Mouse (Mus musculus) hindbrain, postnatal 0 days (tissue): ENCODE data around the gene Det1. TPM values are rescaled to one million over a fixed set of nuclear protein-coding genes. Genes with fewer than 3 reads are reported as not detected.
A peak's percentile ranks its signal among the peaks of the same experiment; 100 is the strongest.

Source experiments
- ATAC-seq: fragments of 200-750 bp; cut with Nextera tagmentation; 2 replicates; pipeline ENCODE4 v1.8.0; 2017; ENCODE audit warnings: mild to moderate bottlenecking, moderate TSS enrichment, moderate library complexity
- DNase-seq: peaks from one replicate; pipeline ENCODE4 v3.0.0-alpha.2; 2015; ENCODE audit warnings: low spot score
- H3K27ac ChIP-seq: fragments of 300-500 bp; sonication (generic); 2 replicates; pipeline ENCODE4 v1.5.1; 2014; ENCODE audit warnings: mild to moderate bottlenecking
- H3K27me3 ChIP-seq: fragments of 300-500 bp; sonication (generic); 2 replicates; pipeline ENCODE4 v1.6.1; 2014; ENCODE audit warnings: low read length, mixed read lengths; ENCODE audit not compliant: insufficient read depth
- H3K36me3 ChIP-seq: fragments of 300-500 bp; sonication (generic); 2 replicates; pipeline ENCODE4 v1.6.1; 2014; ENCODE audit warnings: low read length, mixed read lengths; ENCODE audit not compliant: insufficient read depth
- H3K4me1 ChIP-seq: fragments of 300-500 bp; sonication (generic); 2 replicates; pipeline ENCODE4 v1.6.1; 2014; ENCODE audit warnings: antibody characterized with exemption, low read length, mixed read lengths; ENCODE audit not compliant: insufficient read depth
- H3K4me2 ChIP-seq: fragments of 300-500 bp; sonication (generic); 2 replicates; pipeline ENCODE4 v1.6.1; 2014; ENCODE audit warnings: low read depth, mild to moderate bottlenecking, low read length, moderate library complexity, mixed read lengths
- H3K4me3 ChIP-seq: fragments of 300-500 bp; sonication (generic); 2 replicates; pipeline ENCODE4 v1.5.1; 2014; ENCODE audit warnings: low read length
- H3K9ac ChIP-seq: fragments of 300-500 bp; sonication (generic); replicated peaks from 2 replicates; pipeline ENCODE4 v1.6.1; 2014; ENCODE audit warnings: mild to moderate bottlenecking, low read length, moderate library complexity, mixed read lengths
- H3K9me3 ChIP-seq: fragments of 300-500 bp; sonication (generic); 2 replicates; pipeline ENCODE4 v1.6.1; 2016; ENCODE audit warnings: low read length, mixed read lengths
- CTCF ChIP-seq: IDR thresholded peaks from 2 replicates; pipeline ENCODE4 v1.5.1; 2016; ENCODE audit warnings: antibody characterized with exemption, control low read depth, low read depth
- WGBS: fragments of 180-500 bp; shearing (Covaris S2); extraction: QIAGEN DNeasy Blood & Tissue Kit; methylation state at CpG from one replicate; pipeline ENCODE4 v1.1.7; 2014; 5-methylcytosine and 5-hydroxymethylcytosine counted together
- polyA plus RNA-seq: library from polyadenylated mRNA; unstranded; fragments of >200 nt; fragmentation: Nextera tagmentation; extraction: Ambion mirVana; gene quantifications from 2 replicates; pipeline ENCODE4 v1.2.1, GENCODE M21; 2015
- total RNA-seq: library from RNA; depleted of rRNA; stranded (reverse); fragments of >200 nt; gene quantifications from 2 replicates; pipeline ENCODE4 v1.2.3, GENCODE M21; 2014

The Det1 gene
- total and polyA plus RNA-seq, 2 experiments from 2014 or later: 6.4 to 10.4 TPM

DNA sequence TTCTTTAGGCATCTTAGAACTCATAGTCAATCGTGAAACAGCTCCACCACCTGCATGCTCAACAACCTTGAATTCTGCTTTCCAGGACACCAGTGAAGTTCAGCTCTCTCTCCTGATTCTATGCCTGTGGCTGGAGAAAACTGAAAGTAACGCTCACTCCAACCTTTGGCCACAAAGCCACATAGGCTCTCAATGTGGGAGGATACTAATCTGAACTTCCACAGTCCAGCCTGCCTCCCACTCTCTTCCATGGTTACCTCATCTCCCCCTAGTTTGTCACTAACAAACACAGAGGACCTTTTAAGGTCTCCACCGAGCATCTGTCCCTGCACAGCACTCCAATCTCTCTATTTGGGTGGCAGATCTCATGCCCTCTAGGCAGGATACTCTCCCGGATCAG is 11.4 kb downstream of the Det1 start:
- no peak for ATAC-seq
- WGBS: 85% methylated on average over 4 of the region's 4 CpGs
- no peak overlapping the region for H3K4me2 ChIP-seq
- H3K9ac ChIP-seq: no peak overlapping the region
- H3K4me1 ChIP-seq: no peaks in the 10 kb centered on the region
- no peak overlapping the region for H3K4me3 ChIP-seq
- TF ChIP-seq CTCF: no peak
- H3K9me3 ChIP-seq: no peaks in the 10 kb centered on the region
- DNase-seq: no peak
- no peak overlapping the region for H3K27ac ChIP-seq
- H3K36me3 ChIP-seq: peaks cover 19% of the 10 kb centered on the region
- no peaks in the 10 kb centered on the region for H3K27me3 ChIP-seq

DNA sequence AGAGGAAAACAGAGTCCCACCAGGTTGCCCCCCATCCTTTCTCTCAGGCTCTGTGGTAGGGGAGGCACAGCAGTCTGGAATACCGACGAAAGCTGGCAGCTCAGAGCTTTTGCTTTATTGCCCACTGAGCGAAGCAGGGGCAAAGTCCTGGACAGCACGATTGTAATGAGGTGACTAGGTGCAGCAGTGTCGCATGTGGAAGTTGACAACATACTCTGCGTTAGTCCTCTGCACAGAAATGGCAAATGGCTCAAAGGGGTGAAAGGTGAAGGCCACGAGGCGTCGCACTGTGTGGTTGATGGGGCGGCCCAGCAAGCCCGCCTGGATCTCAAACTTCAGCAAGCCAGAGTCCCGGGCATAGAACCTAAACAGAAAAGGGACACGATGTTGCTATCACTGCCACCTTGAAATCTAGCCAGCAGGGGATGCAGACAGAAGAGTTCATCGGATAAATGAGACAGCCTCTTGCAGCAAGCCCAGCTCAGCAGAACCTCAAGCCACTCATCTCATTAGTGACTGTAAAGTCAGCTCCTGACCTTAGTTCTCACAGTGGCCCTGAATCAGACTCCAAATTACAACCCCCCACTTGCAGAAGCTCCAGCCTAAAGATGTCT is 19.2 kb downstream of the Det1 start:
- whole genome bisulfite sequencing: 78% methylated on average over 14 of the region's 14 CpGs
- Histone ChIP-seq H3K4me3 (no peak overlapping the region), H3K4me1 (no peaks in the 10 kb centered on the region), H3K27ac (no peak overlapping the region), H3K4me2 (no peak overlapping the region), H3K36me3 (no peaks in the 10 kb centered on the region), H3K9ac (no peak overlapping the region), H3K9me3 (no peaks in the 10 kb centered on the region), H3K27me3 (no peaks in the 10 kb centered on the region)
- no peak for TF ChIP-seq CTCF
- DNase-seq (no peak), ATAC-seq (no peak)

DNA sequence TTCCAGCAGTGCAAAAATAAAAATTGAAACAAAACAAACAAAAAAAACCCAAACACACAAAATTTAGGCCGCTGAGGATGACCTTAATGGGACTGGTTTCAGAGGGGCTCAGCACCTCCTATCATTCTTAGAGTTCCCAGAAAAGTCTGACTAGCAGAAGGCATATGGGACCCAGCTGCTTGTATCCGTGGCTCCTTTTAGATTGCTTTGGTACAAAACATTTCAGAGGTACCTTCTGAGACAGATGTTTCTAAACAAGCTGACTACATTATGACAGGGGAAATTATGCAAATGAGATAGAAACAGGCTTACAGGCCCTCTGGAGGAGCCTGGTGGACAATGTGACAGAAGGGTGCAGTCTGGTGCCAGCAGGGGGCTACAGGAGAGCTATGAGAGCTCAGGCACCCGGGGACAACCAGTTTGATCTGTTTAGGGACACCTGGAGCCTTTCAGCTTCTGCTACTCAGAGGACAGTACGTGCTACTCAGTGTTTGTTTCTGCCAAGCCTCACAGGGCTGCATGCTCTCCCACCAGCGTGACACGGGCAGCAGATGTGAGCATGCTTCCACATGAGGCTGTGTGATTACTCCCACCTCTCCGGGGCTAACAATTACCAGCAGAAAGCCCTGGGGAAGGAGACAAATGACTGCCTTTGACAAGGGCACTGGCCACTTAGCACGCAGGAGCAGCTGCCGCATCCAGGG is 20.2 kb downstream of the Det1 start:
- 48% methylated on average over 9 of the region's 9 CpGs for WGBS
- H3K9ac ChIP-seq: no peak overlapping the region
- H3K4me1 ChIP-seq: no peaks in the 10 kb centered on the region
- no peaks in the 10 kb centered on the region for H3K9me3 ChIP-seq
- no peak overlapping the region for H3K4me2 ChIP-seq
- peak; percentile 49 for DNase-seq
- H3K27ac ChIP-seq: peak overlapping the region; percentile 11; the same call in 1 of the 2 replicates
- no peaks in the 10 kb centered on the region for H3K36me3 ChIP-seq
- H3K4me3 ChIP-seq: no peak overlapping the region
- peak; percentile 79 for ATAC-seq
- no peaks in the 10 kb centered on the region for H3K27me3 ChIP-seq
- TF ChIP-seq CTCF: no peak; the same call in 1 of the 2 replicates

DNA sequence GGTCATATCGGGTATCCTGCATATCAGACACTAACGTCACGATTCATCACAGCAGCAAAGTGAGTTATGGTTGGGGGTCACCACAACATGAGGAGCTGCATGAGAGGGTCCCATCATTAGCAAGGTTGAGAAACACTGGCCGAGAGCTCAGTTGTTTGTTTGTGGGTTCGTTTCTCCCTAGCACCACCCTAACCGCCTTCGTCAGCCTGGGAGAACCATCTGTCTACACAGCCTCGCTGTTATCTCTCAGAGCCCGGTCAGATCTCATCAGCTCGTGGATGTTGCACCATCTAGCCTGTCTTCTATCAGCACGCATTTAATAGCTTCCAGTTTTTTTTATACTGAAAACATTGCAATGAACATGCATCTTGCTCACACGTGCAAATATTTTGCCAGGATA is 28.7 kb downstream of the Det1 start:
- no peak for DNase-seq
- no peak for TF ChIP-seq CTCF

DNA sequence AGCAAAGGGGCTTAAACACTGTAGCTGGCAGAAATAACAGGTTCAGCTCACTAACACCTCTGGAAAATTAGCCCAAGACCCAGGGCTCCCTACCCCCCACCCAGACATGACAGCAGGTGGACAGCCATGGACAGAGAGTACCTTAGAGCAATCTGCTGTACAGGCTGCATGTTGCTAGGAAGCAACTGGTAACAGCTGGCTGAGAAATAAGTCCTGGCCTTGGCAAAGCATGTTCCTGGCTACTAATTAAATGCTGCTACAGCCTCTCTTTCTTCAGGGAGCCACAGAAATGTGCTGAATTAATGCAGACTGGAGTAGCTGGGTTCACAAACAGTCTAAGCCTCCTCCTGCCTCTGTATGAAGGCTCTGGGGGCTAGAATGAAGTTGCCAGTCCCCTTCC is 32.3 kb downstream of the Det1 start:
- Histone ChIP-seq H3K4me1 (peaks cover 13% of the 10 kb centered on the region), H3K9ac (no peak overlapping the region), H3K27ac (peak overlapping the region; percentile 36; the same call in 1 of the 2 replicates), H3K27me3 (no peaks in the 10 kb centered on the region), H3K4me3 (no peak overlapping the region), H3K36me3 (no peaks in the 10 kb centered on the region), H3K4me2 (no peak overlapping the region), H3K9me3 (no peaks in the 10 kb centered on the region)
- DNase-seq (peak; percentile 34), ATAC-seq (peak; percentile 72; the same call in 1 of the 2 replicates)
- no peak for TF ChIP-seq CTCF

More for the DNA sequence above, 28.7 kb downstream of the Det1 start:
- WGBS: 86% methylated on average over 12 of the region's 12 CpGs
- Histone ChIP-seq H3K27ac (no peak overlapping the region), H3K9me3 (no peaks in the 10 kb centered on the region), H3K36me3 (no peaks in the 10 kb centered on the region), H3K9ac (no peak overlapping the region), H3K4me3 (no peak overlapping the region), H3K4me2 (no peak overlapping the region), H3K27me3 (no peaks in the 10 kb centered on the region), H3K4me1 (peaks cover 13% of the 10 kb centered on the region)
- no peak for ATAC-seq

DNA sequence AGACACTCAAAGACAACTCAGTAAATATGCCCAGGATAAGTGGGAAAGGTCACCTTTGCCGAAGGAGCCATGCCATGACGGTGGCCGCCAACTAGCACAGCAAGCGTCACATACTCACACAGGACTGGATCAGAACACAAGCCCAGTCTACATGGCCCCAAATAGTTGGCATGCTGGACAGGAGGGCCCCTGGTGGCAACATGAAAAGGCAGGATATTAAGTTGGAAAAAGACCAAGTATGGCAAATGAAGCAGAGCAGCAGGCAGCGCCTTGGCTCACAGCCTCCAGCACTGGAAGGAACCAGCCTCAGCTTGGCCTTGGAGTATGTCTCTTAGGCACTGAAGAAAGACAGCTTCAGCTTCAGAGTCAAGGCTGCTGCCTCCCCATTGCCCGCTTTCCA is 33.3 kb downstream of the Det1 start:
- ATAC-seq (peak; percentile 38; the same call in 1 of the 2 replicates), DNase-seq (peak; percentile 66)
- Histone ChIP-seq H3K4me3 (no peak overlapping the region), H3K36me3 (no peaks in the 10 kb centered on the region), H3K27me3 (no peaks in the 10 kb centered on the region), H3K27ac (peak overlapping the region; percentile 36; the same call in 1 of the 2 replicates), H3K9ac (no peak overlapping the region), H3K9me3 (no peaks in the 10 kb centered on the region), H3K4me1 (peaks cover 13% of the 10 kb centered on the region), H3K4me2 (no peak overlapping the region)
- peak; percentile 26; the same call in 1 of the 2 replicates for TF ChIP-seq CTCF
- WGBS: 45% methylated on average over 6 of the region's 6 CpGs

DNA sequence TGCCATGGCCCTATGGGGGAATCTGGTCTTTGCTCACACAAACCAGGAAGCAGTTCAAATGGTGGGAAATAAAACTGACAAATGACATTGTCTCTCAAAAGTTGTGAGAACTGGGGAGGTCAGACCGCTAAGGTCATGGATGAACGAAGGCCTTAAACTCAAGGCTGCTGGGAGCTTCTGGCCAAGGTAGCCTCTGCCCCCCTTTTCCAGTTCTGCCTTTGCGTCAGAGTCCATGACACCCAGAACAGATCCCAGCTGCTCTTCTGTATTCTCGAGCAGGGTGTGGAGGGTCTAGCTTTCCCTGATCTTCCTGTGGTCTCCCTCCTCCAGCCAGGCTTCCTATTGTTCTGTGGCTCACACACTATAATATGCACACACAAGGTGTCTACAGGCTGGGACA is 39.9 kb downstream of the Det1 start:
- no peak for TF ChIP-seq CTCF
- H3K36me3 ChIP-seq: no peaks in the 10 kb centered on the region
- no peak overlapping the region for H3K9ac ChIP-seq
- no peak for DNase-seq
- no peaks in the 10 kb centered on the region for H3K9me3 ChIP-seq
- H3K4me3 ChIP-seq: no peak overlapping the region
- no peak for ATAC-seq
- 72% methylated on average over 4 of the region's 4 CpGs for WGBS
- H3K27ac ChIP-seq: no peak overlapping the region
- H3K4me1 ChIP-seq: no peaks in the 10 kb centered on the region
- H3K27me3 ChIP-seq: no peaks in the 10 kb centered on the region
- no peak overlapping the region for H3K4me2 ChIP-seq
